27 mouse cellular contexts compared by ENCODE assay signal in genomic region chr19:53696079-53696478, GRCm38 (mm10). TPM values are rescaled to one million over a fixed set of nuclear protein-coding genes. Genes with fewer than 3 reads are reported as not detected.
DNase-seq lines count a peak whose midpoint lies in the region; ATAC-seq and TF ChIP-seq lines count a peak whose summit lies in the region.
"Had no signal": no experiment of that assay in that cellular context is flagged by ENCODE, and none has a peak within 500 bp of the region (broad histone marks: within the 10 kb centered on the region; RNA-seq: fewer than 3 reads in every experiment).

No protein-coding gene starts in this region.

- no peak for TF ChIP-seq CTCF in heart, adult 2 months (IDR thresholded peaks at IDR 0.05)
- TF ChIP-seq CTCF in lung, postnatal 0 days (IDR thresholded peaks at IDR 0.05): no peak

- H3K79me2 ChIP-seq in heart, adult 2 months (replicated peaks; ENCODE audit: control insufficient read depth, insufficient read depth, low read length): no peaks in the 10 kb centered on the region

- no peak for TF ChIP-seq EP300 in heart, adult 2 months (IDR thresholded peaks at IDR 0.05; ENCODE audit: insufficient read depth, low read depth, low read length)
- TF ChIP-seq EP300 in lung, postnatal 0 days (IDR thresholded peaks at IDR 0.05): no peak

- H3K9ac ChIP-seq in heart, adult 2 months (ENCODE audit: low read depth, low read length): no peak overlapping the region
- peak overlapping the region; percentile 76; the same call in 1 of the 2 replicates for H3K9ac ChIP-seq in heart, embryonic 14.5 days (ENCODE audit: low read length)
- H3K9ac ChIP-seq in lung, postnatal 0 days (replicated peaks; ENCODE audit: low read depth): no peak overlapping the region
- H3K9ac ChIP-seq: embryonic facial prominence, embryonic 13.5 days; hindbrain, embryonic 14.5 days; kidney, embryonic 15.5 days; limb, embryonic 12.5 days; liver, embryonic 15.5 days; midbrain, embryonic 13.5 days; neural tube, embryonic 13.5 days had no signal

- ATAC-seq in heart, embryonic 14.5 days (ENCODE audit: insufficient number of reproducible peaks, insufficient read depth, low FRiP score, low read depth): no peak
- ATAC-seq in lung, postnatal 0 days: no peak
- ATAC-seq: forebrain, embryonic 16.5 days; midbrain, embryonic 13.5 days had no signal

- no peak for TF ChIP-seq POLR2A in heart, adult 2 months (IDR thresholded peaks at IDR 0.05; ENCODE audit: insufficient read depth, low read depth, low read length)

- no peak overlapping the region for H3K4me3 ChIP-seq in heart, adult 2 months
- H3K4me3 ChIP-seq in heart, embryonic 14.5 days (ENCODE audit: control insufficient read depth in 1 of 2, insufficient read depth in 1 of 2, low read depth in 1 of 2, low read length in 2 of 2): no peak overlapping the region
- no peak overlapping the region for H3K4me3 ChIP-seq in lung, postnatal 0 days (ENCODE audit: low read depth, low read length)
- H3K4me3 ChIP-seq: embryonic facial prominence, embryonic 13.5 days; erythroblast, embryonic 14.5 days; kidney, embryonic 15.5 days; limb, embryonic 12.5 days; liver, embryonic 15.5 days; midbrain, embryonic 13.5 days; neural tube, embryonic 13.5 days had no signal

- peaks cover 6% of the 10 kb centered on the region; the same call in 1 of the 2 replicates for H3K4me1 ChIP-seq in heart, adult 2 months (ENCODE audit: control insufficient read depth, insufficient read depth, low read length)
- peaks cover 27 to 47% of the 10 kb centered on the region in 2 experiments for H3K4me1 ChIP-seq in heart, embryonic 14.5 days (ENCODE audit: control insufficient read depth in 2 of 2, insufficient read depth in 2 of 2, low read length in 2 of 2)
- H3K4me1 ChIP-seq in lung, postnatal 0 days (ENCODE audit: insufficient read depth, low read depth, low read length): no peaks in the 10 kb centered on the region
- H3K4me1 ChIP-seq: liver, embryonic 15.5 days had no signal

- peak overlapping the region; percentile 65; the same call in 1 of the 2 replicates for H3K4me2 ChIP-seq in heart, embryonic 14.5 days (ENCODE audit: low read length)
- no peak overlapping the region for H3K4me2 ChIP-seq in lung, postnatal 0 days (replicated peaks; ENCODE audit: low read depth, low read length)
- H3K4me2 ChIP-seq: embryonic facial prominence, embryonic 13.5 days; hindbrain, embryonic 14.5 days; kidney, embryonic 15.5 days; limb, embryonic 12.5 days; liver, embryonic 15.5 days; midbrain, embryonic 13.5 days; neural tube, embryonic 13.5 days had no signal

- DNase-seq in heart, adult 2 months: no peak
- DNase-seq in heart, postnatal 4 days: no peak
- DNase-seq in heart, postnatal 14 days: no peak
- peak; percentile 11 for DNase-seq in lung, postnatal 0 days (ENCODE audit: low spot score)
- no peak for DNase-seq in lung, adult 18-20 months
- DNase-seq in left cerebral cortex, postnatal 36 days (ENCODE audit: low spot score in 2 of 2): no peak
- DNase-seq: adrenal gland, postnatal 10 days; cerebellum, adult 11 months; cerebellum, adult 9-10 months; cerebellum, postnatal 36 days; embryo, embryonic 11 days; kidney, adult 18-20 months; kidney, postnatal 25 days; lung, postnatal 10 days; thymus, adult 2 months; thymus, postnatal 36 days had no signal

- no peaks in the 10 kb centered on the region; the same call in 1 of the 2 replicates for H3K36me3 ChIP-seq in heart, adult 2 months (ENCODE audit: control insufficient read depth, insufficient read depth, low read length)
- H3K36me3 ChIP-seq in heart, embryonic 14.5 days (ENCODE audit: control insufficient read depth, insufficient read depth, low read length): no peaks in the 10 kb centered on the region
- H3K36me3 ChIP-seq in lung, postnatal 0 days (ENCODE audit: insufficient read depth, low read length): no peaks in the 10 kb centered on the region
- H3K36me3 ChIP-seq: embryonic facial prominence, embryonic 13.5 days; kidney, embryonic 15.5 days; limb, embryonic 12.5 days; liver, embryonic 15.5 days; midbrain, embryonic 13.5 days; neural tube, embryonic 13.5 days had no signal

- 44% methylated on average over 6 of the region's 6 CpGs for WGBS in heart, adult 2 months
- 57% methylated on average over 6 of the region's 6 CpGs for WGBS in heart, embryonic 14.5 days
- WGBS in lung, postnatal 0 days: 67% methylated on average over 6 of the region's 6 CpGs

- peak overlapping the region; percentile 78 for H3K27ac ChIP-seq in heart, adult 2 months
- H3K27ac ChIP-seq in heart, embryonic 14.5 days (replicated peaks in 1 of 2; ENCODE audit: control insufficient read depth in 1 of 2, insufficient read depth in 1 of 2, low read depth in 2 of 2, low read length in 2 of 2): peak overlapping the region; percentile 97 to 99
- H3K27ac ChIP-seq in lung, postnatal 0 days (ENCODE audit: low read length): no peak overlapping the region
- H3K27ac ChIP-seq: hindbrain, embryonic 14.5 days; kidney, embryonic 15.5 days; limb, embryonic 12.5 days; liver, embryonic 15.5 days; macrophage; midbrain, embryonic 13.5 days; neural tube, embryonic 13.5 days had no signal

- no peaks in the 10 kb centered on the region for H3K9me3 ChIP-seq in heart, embryonic 14.5 days (ENCODE audit: control insufficient read depth, low read length)
- no peaks in the 10 kb centered on the region for H3K9me3 ChIP-seq in lung, postnatal 0 days (ENCODE audit: low read length)
- H3K9me3 ChIP-seq: embryonic facial prominence, embryonic 13.5 days; kidney, embryonic 15.5 days; limb, embryonic 12.5 days; liver, embryonic 15.5 days; midbrain, embryonic 13.5 days; neural tube, embryonic 13.5 days had no signal

- intact Hi-C loops in heart, adult 2 months (cut with DNase I): loop anchor here (2.0 kb wide), 1 partner anchor 19 kb away; the partner anchor contains the start of gene Rbm20
- intact Hi-C loops in heart, postnatal 14 days (cut with DNase I): no loop called here
- intact Hi-C loops in left cerebral cortex, postnatal 36 days (cut with DNase I): no loop called here

- H3K27me3 ChIP-seq in heart, adult 2 months (ENCODE audit: control insufficient read depth, insufficient read depth, low read length): no peaks in the 10 kb centered on the region
- no peaks in the 10 kb centered on the region for H3K27me3 ChIP-seq in heart, embryonic 14.5 days (ENCODE audit: control insufficient read depth, insufficient read depth, low read length)
- no peaks in the 10 kb centered on the region for H3K27me3 ChIP-seq in lung, postnatal 0 days (replicated peaks; ENCODE audit: insufficient read depth, low read length)
- H3K27me3 ChIP-seq: embryonic facial prominence, embryonic 13.5 days; kidney, embryonic 15.5 days; limb, embryonic 12.5 days; liver, embryonic 15.5 days; midbrain, embryonic 13.5 days; neural tube, embryonic 13.5 days had no signal

RNA-seq across cellular contexts. Expression of gene Rbm20, which starts 19.0 kb away (rescaled TPM):
- 100 to 1,000 TPM; 194 to 231 TPM for total RNA-seq in heart, adult 2 months (2021)
- polyA plus RNA-seq in heart, adult 2 months (2012; rRNA removed): 143 and 161 TPM in 2 replicates
- 100 to 1,000 TPM; 265 to 287 TPM for total RNA-seq in heart, postnatal 4 days (2021)
- 52.0 and 55.2 TPM in 2 replicates for polyA plus RNA-seq in heart, embryonic 14.5 days (2014; fragmentation: Nextera tagmentation; extraction: Ambion mirVana)
- 100 to 1,000 TPM; 224 to 225 TPM for total RNA-seq in heart, postnatal 14 days (2021)
- polyA plus RNA-seq in lung, postnatal 0 days (2015; fragmentation: Nextera tagmentation; extraction: Ambion mirVana): 0.51 and 0.58 TPM in 2 replicates
- total RNA-seq in left cerebral cortex, postnatal 36 days (2021): 1 to 10 TPM; 4.4 to 5.2 TPM
- polyA plus RNA-seq: erythroblast, embryonic 14.5 days; macrophage had no signal

Comparison
In these comparisons a context has a peak if more than half of its experiments do, and no peak if none do; other contexts are left out.
1. RNA of gene Rbm20, which starts 19.0 kb away (total RNA-seq): 265 to 287 TPM in heart, postnatal 4 days, 194 to 231 TPM in heart, adult 2 months and 224 to 225 TPM in heart, postnatal 14 days; 4.4 to 5.2 TPM in left cerebral cortex, postnatal 36 days; every median in the first group is over 10 times any median in the second.